Mouse (Mus musculus) ES-E14 (cell line): ENCODE measurements around the gene Gsg1. TPM values are rescaled to one million over a fixed set of nuclear protein-coding genes. Genes with fewer than 3 reads are reported as not detected.

Experiments
- DNase-seq: peaks from one replicate; pipeline ENCODE4 v3.0.0-alpha.2; 2013; ENCODE audit warnings: low read depth, low spot score
- H3K27ac ChIP-seq: 2 replicates; pipeline ENCODE4 v1.5.1; 2012; ENCODE audit warnings: low read depth, mild to moderate bottlenecking, low read length, moderate library complexity, mixed read lengths; ENCODE audit not compliant: poor library complexity, insufficient read depth, severe bottlenecking
- H3K36me3 ChIP-seq: 2 replicates; pipeline ENCODE4 v1.6.1; 2012; ENCODE audit warnings: mild to moderate bottlenecking, low read length, moderate library complexity, mixed read lengths; ENCODE audit not compliant: control insufficient read depth, poor library complexity, insufficient read depth, severe bottlenecking
- H3K4me1 ChIP-seq, 2 experiments: fragments of 150-350 bp in 1 of 2; sonication (generic) in 1 of 2; 2 replicates each; pipeline ENCODE4 v1.6.1; 2012; ENCODE audit warnings: low read length in 2 of 2, mild to moderate bottlenecking in 1 of 2, mixed read lengths in 1 of 2; ENCODE audit not compliant: control insufficient read depth in 2 of 2, insufficient read depth in 2 of 2, poor library complexity in 1 of 2
- H3K4me3 ChIP-seq, 2 experiments: fragments of 150-350 bp in 1 of 2; sonication (generic) in 1 of 2; 2 replicates each; pipeline ENCODE4 v1.5.1; 2012; ENCODE audit warnings: low read length in 2 of 2, low read depth in 1 of 2, mild to moderate bottlenecking in 1 of 2, mixed read lengths in 1 of 2; ENCODE audit not compliant: insufficient read depth in 1 of 2, poor library complexity in 1 of 2, severe bottlenecking in 1 of 2
- H3K9ac ChIP-seq: 2 replicates; pipeline ENCODE4 v1.6.1; 2012; ENCODE audit warnings: low read depth, mild to moderate bottlenecking, low read length, mixed read lengths; ENCODE audit not compliant: poor library complexity, insufficient read depth, severe bottlenecking
- H3K9me3 ChIP-seq: fragments of 150-350 bp; sonication (generic); 2 replicates; pipeline ENCODE4 v1.6.1; 2012; ENCODE audit warnings: low read depth, mild to moderate bottlenecking, low read length; ENCODE audit not compliant: control insufficient read depth, insufficient read depth
- CHD2 ChIP-seq: IDR thresholded peaks from 2 replicates; pipeline ENCODE4 v1.6.1; 2014; ENCODE audit warnings: mild to moderate bottlenecking, low read depth, low read length, inconsistent platforms
- HCFC1 ChIP-seq: IDR thresholded peaks from 2 replicates; pipeline ENCODE4 v1.6.1; 2012; ENCODE audit warnings: low read length, inconsistent platforms, borderline replicate concordance; ENCODE audit not compliant: insufficient read depth
- MAFK ChIP-seq: IDR thresholded peaks from 2 replicates; pipeline ENCODE4 v1.6.1; 2014; ENCODE audit warnings: mild to moderate bottlenecking, low read depth, low read length, inconsistent platforms; ENCODE audit not compliant: insufficient read depth
- ZC3H11A ChIP-seq: IDR thresholded peaks from 2 replicates; pipeline ENCODE4 v1.6.1; 2012; ENCODE audit warnings: low read depth, mild to moderate bottlenecking, inconsistent platforms, low read length, borderline replicate concordance
- ZNF384 ChIP-seq: IDR thresholded peaks from 2 replicates; pipeline ENCODE4 v1.6.1; 2012; ENCODE audit warnings: low read depth, low read length, inconsistent platforms
- in situ Hi-C, 2 experiments: fragments of 600-800 bp; cut with MboI; formaldehyde crosslinking; loops; one replicate each; pipeline ENCODE4 v1.15.1; 2025; ENCODE audit warnings: low sequenced_read_pairs in 2 of 2, inconsistent platforms in 1 of 2; ENCODE audit not compliant: unreplicated experiment in 2 of 2
- total RNA-seq: library from RNA; depleted of rRNA; stranded (reverse); fragments of 300-350 nt; gene quantifications from 2 replicates; pipeline ENCODE4 v1.2.3, GENCODE M21; 2012

The Gsg1 gene
- total RNA-seq, 1 experiment = 0.98 TPM

DNA sequence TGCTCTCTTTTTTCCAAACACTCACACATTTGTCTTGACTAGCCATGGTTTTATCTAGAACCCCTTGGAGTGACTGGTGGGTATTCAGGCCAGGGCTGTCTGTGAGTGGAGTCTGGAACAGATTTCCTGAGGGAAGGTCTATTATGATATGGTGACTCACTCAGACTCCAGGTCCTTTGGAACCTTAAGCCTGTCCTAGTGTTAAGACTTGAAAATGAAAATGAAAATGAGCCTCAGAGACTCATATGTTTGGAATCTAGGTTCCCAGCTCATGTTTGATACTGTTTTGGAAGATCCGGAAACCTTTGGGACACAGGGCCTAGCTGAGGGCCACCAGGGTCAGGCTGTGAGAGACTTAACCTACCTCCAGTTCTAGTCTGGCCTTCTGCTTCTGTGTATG lies 11.9 kb upstream of the Gsg1 start:
- H3K36me3 ChIP-seq = no peaks in the 10 kb centered on the region
- H3K27ac ChIP-seq = no peak overlapping the region
- TF ChIP-seq ZC3H11A = no peak
- no peak for TF ChIP-seq CHD2
- no peak for TF ChIP-seq ZNF384
- TF ChIP-seq HCFC1 = no peak
- TF ChIP-seq MAFK = no peak
- in situ Hi-C loops = no loop called here
- no peak overlapping the region for H3K9ac ChIP-seq
- DNase-seq = no peak
- no peaks in the 10 kb centered on the region for H3K9me3 ChIP-seq
- H3K4me1 ChIP-seq = no peaks in the 10 kb centered on the region
- no peak overlapping the region for H3K4me3 ChIP-seq

DNA sequence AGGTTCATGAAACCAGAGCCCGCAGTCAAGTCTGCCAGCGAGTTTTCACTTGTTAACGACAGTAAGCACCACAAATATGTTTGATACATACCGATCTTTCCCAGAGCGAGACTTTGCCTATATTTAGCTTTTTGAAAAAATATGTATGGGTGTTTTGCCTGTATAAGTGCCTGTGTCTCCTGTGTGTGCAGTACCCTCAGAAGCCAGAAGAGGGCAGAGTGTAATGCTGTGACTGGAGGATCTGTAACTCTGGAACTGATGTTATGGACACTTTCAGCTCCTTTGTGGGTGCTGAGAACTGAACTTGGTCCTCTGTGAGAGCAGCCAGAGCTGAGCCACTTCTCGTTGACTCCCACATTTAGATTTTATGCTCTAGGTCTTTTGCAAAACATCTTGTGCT lies 10.0 kb upstream of the Gsg1 start:
- Histone ChIP-seq H3K9ac (no peak overlapping the region), H3K4me1 (no peaks in the 10 kb centered on the region)

DNA sequence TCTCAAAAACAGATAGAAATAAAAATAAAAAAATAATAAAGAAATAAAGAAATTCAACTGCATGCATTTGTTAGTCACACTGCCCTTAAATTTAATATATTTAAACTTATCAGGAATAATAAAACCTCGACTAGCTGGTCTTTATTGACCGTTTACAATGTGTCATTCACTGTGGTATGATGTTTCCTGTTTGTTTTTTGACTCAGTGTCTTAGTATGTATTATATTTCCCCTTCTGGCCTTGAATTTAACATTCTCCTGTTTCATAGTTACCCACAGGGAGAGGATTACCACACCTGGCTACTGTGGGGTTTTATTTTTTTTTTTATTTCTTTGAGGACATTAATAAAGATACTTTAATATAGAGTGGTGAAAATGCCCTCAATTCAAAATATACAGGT lies 8.4 kb upstream of the Gsg1 start:
- Histone ChIP-seq H3K27ac (no peak overlapping the region), H3K9ac (no peak overlapping the region)
- TF ChIP-seq HCFC1 (no peak), MAFK (no peak), ZNF384 (no peak), CHD2 (no peak), ZC3H11A (no peak)

More for the DNA sequence above, 10.0 kb upstream of the Gsg1 start:
- Histone ChIP-seq H3K27ac (no peak overlapping the region), H3K9me3 (no peaks in the 10 kb centered on the region), H3K4me3 (no peak overlapping the region), H3K36me3 (no peaks in the 10 kb centered on the region)
- TF ChIP-seq ZC3H11A (peak; percentile 55; the same call in 1 of the 2 replicates), MAFK (no peak)
- in situ Hi-C loops = no loop called here
- no peak for DNase-seq

DNA sequence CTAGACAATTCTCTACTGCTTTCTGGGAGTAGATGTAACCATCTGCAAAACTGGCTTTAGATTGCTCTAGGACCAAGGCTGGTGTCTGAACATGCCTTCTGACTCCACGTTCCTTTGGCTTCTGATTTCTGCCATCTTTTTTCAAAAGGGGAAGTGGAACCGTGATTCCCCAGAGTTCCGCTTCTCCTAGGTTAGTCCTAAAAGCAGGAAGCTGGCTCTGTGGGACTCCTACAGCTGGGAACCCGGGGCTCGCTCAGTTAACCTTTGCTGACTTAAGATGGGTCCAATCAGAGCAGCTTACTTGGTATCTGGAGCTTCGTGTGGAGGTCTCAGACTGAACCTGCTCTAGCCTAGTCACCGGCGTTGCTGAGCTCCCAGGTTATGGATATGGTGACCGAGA lies 7.0 kb upstream of the Gsg1 start:
- H3K36me3 ChIP-seq = no peaks in the 10 kb centered on the region
- DNase-seq = no peak
- no peak overlapping the region for H3K9ac ChIP-seq
- no peak overlapping the region for H3K27ac ChIP-seq
- H3K4me3 ChIP-seq = no peak overlapping the region
- no peaks in the 10 kb centered on the region for H3K9me3 ChIP-seq
- H3K4me1 ChIP-seq = no peaks in the 10 kb centered on the region
- no peak for TF ChIP-seq MAFK
- no peak for TF ChIP-seq HCFC1
- TF ChIP-seq ZC3H11A = no peak
- no peak for TF ChIP-seq ZNF384
- TF ChIP-seq CHD2 = no peak
- in situ Hi-C loops = no loop called here

More for the DNA sequence above, 8.4 kb upstream of the Gsg1 start:
- Histone ChIP-seq H3K9me3 (no peaks in the 10 kb centered on the region), H3K4me1 (no peaks in the 10 kb centered on the region), H3K4me3 (no peak overlapping the region), H3K36me3 (no peaks in the 10 kb centered on the region)
- in situ Hi-C loops = no loop called here
- DNase-seq = no peak

DNA sequence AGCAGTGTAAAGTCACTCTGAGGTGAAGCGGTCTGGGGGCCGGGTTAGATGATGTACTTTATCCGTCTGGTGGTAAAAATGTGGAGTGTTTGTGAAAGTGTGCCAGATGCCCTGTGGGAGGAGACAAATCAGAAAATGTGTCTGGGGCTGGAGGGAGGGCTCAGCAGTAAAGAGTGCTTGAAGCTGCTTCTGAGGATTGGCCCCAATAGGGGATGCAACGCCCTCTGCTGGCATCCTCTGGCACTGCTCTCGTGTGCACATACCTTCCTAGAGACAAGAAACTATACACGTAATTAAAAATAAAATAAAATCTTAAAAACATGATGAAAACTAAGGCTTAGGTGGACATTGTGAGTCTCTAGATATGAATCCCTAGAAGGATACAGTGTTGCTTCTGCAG lies 6.3 kb upstream of the Gsg1 start:
- Histone ChIP-seq H3K4me3 (no peak overlapping the region), H3K36me3 (no peaks in the 10 kb centered on the region), H3K4me1 (no peaks in the 10 kb centered on the region), H3K9ac (no peak overlapping the region), H3K27ac (no peak overlapping the region), H3K9me3 (no peaks in the 10 kb centered on the region)
- in situ Hi-C loops = no loop called here
- DNase-seq = no peak
- 0 out of 2 replicates have a peak, but pooled peaks have one; percentile 3 for TF ChIP-seq ZC3H11A
- no peak for TF ChIP-seq CHD2
